Mouse (Mus musculus) bone marrow macrophage, adult 2 months (primary cell): ENCODE measurements around the gene Hist2h3c1.

Experiments
- CTCF ChIP-seq: IDR thresholded peaks from 2 replicates; pipeline ENCODE4 v1.5.1; 2012; ENCODE audit warnings: low read depth, mild to moderate bottlenecking, low read length, moderate library complexity
- POLR2A ChIP-seq: IDR thresholded peaks from 2 replicates; pipeline ENCODE4 v1.6.1; 2012; ENCODE audit warnings: mild to moderate bottlenecking, low read depth, low read length, borderline replicate concordance

DNA sequence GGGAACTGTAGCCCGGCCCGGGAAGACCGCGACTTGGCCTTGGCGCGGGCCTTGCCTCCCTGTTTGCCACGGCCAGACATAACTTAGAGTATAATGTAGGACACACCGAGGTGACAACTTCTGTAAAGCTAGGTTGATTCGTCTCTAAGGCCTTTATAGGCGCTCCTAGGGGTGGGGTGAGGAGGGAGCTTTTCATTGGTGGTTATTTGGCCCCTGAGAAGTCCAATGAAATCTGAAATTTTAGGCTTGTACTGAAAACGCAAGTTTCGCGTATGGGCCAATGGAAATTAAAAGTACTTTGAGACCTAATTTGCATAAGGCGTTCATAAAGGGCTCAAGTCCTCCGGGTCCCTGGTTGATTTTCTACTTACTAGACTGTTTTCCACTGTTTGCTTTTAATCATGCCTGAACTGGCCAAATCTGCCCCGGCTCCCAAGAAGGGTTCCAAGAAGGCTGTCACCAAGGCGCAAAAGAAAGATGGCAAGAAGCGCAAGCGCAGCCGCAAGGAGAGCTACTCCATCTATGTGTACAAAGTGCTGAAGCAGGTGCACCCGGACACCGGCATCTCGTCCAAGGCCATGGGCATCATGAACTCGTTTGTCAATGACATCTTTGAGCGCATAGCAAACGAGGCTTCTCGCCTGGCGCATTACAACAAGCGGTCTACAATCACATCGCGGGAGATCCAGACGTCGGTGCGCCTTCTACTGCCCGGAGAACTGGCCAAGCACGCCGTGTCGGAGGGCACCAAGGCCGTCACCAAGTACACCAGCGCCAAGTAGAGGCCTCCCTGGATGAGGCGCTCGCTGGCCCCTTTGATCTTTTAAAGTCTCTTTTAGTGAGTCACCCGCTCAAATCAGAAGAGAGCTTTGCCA lies 25.5 kb upstream of the Hist2h3c1 start, which contains the start of the genes Hist2h2ac and Hist2h2be:
- TF ChIP-seq CTCF (no peak), POLR2A (0 out of 2 replicates have a peak, but pooled peaks have one; percentile 85)
